Mouse (Mus musculus) hindbrain, postnatal 0 days (tissue): ENCODE results near the gene Myl4. TPM values are rescaled to one million over a fixed set of nuclear protein-coding genes. Genes with fewer than 3 reads are reported as not detected.

ENCODE experiments used
- ATAC-seq: fragments of 200-750 bp; cut with Nextera tagmentation; 2 replicates; pipeline ENCODE4 v1.8.0; 2017; ENCODE audit warnings: mild to moderate bottlenecking, moderate TSS enrichment, moderate library complexity
- DNase-seq: peaks from one replicate; pipeline ENCODE4 v3.0.0-alpha.2; 2015; ENCODE audit warnings: low spot score
- H3K27ac ChIP-seq: fragments of 300-500 bp; sonication (generic); 2 replicates; pipeline ENCODE4 v1.5.1; 2014; ENCODE audit warnings: mild to moderate bottlenecking
- H3K27me3 ChIP-seq: fragments of 300-500 bp; sonication (generic); 2 replicates; pipeline ENCODE4 v1.6.1; 2014; ENCODE audit warnings: low read length, mixed read lengths; ENCODE audit not compliant: insufficient read depth
- H3K36me3 ChIP-seq: fragments of 300-500 bp; sonication (generic); 2 replicates; pipeline ENCODE4 v1.6.1; 2014; ENCODE audit warnings: low read length, mixed read lengths; ENCODE audit not compliant: insufficient read depth
- H3K4me1 ChIP-seq: fragments of 300-500 bp; sonication (generic); 2 replicates; pipeline ENCODE4 v1.6.1; 2014; ENCODE audit warnings: antibody characterized with exemption, low read length, mixed read lengths; ENCODE audit not compliant: insufficient read depth
- H3K4me2 ChIP-seq: fragments of 300-500 bp; sonication (generic); 2 replicates; pipeline ENCODE4 v1.6.1; 2014; ENCODE audit warnings: low read depth, mild to moderate bottlenecking, low read length, moderate library complexity, mixed read lengths
- H3K4me3 ChIP-seq: fragments of 300-500 bp; sonication (generic); 2 replicates; pipeline ENCODE4 v1.5.1; 2014; ENCODE audit warnings: low read length
- H3K9ac ChIP-seq: fragments of 300-500 bp; sonication (generic); replicated peaks from 2 replicates; pipeline ENCODE4 v1.6.1; 2014; ENCODE audit warnings: mild to moderate bottlenecking, low read length, moderate library complexity, mixed read lengths
- H3K9me3 ChIP-seq: fragments of 300-500 bp; sonication (generic); 2 replicates; pipeline ENCODE4 v1.6.1; 2016; ENCODE audit warnings: low read length, mixed read lengths
- CTCF ChIP-seq: IDR thresholded peaks from 2 replicates; pipeline ENCODE4 v1.5.1; 2016; ENCODE audit warnings: antibody characterized with exemption, control low read depth, low read depth
- WGBS: fragments of 180-500 bp; shearing (Covaris S2); extraction: QIAGEN DNeasy Blood & Tissue Kit; methylation state at CpG from one replicate; pipeline ENCODE4 v1.1.7; 2014; 5-methylcytosine and 5-hydroxymethylcytosine counted together
- polyA plus RNA-seq: library from polyadenylated mRNA; unstranded; fragments of >200 nt; fragmentation: Nextera tagmentation; extraction: Ambion mirVana; gene quantifications from 2 replicates; pipeline ENCODE4 v1.2.1, GENCODE M21; 2015
- total RNA-seq: library from RNA; depleted of rRNA; stranded (reverse); fragments of >200 nt; gene quantifications from 2 replicates; pipeline ENCODE4 v1.2.3, GENCODE M21; 2014; rRNA removed

The Myl4 gene
- total RNA-seq (1.2 and 1.7 TPM in 2 replicates), polyA plus RNA-seq (5.6 and 5.9 TPM in 2 replicates)

DNA sequence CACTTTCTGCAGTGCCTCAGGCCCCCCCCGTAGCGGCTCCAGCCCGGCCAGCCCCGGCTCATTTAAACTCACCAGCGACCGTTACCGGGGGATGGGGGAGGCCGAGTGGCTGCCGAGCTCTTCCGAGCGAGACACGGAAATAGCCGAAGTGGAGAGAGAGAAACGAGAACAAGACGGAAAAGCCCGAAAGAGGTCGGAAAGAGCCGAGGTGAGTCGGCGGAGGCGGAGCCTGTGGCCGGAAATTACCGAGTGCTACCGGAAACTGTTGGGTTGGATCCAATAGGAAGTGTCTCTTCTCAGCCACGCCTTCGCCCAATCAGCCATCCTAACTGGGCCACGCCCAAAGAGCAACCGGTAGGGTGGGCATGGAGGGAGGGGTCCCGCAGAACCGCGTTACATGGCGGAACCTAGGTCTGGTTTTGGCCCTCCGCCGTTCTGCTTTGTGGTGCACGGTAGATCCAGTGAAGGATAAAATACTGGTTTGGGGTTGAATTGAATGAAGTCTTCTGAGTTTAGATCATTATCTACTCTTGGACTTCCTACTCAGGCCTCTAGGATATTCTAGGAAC is at the start of gene Myl4, which contains the start of gene Cdc27:
Myl4 (plus strand) TSS at position 258 of the 569 bp plus-strand sequence.
Cdc27 (minus strand) TSS at position 215 of the 569 bp plus-strand sequence.
- peak within 1 kb of the TSS; percentile 96 for H3K4me3 ChIP-seq
- peak within 1 kb of the TSS; percentile 67 for H3K4me2 ChIP-seq
- DNase-seq = peak; percentile 100
- no peaks in the 10 kb centered on the region for H3K27me3 ChIP-seq
- under 1% methylated on average over 35 of the region's 35 CpGs for WGBS
- H3K4me1 ChIP-seq = peaks cover 10% of the 10 kb centered on the region; the same call in 1 of the 2 replicates
- peak; percentile 98 for ATAC-seq
- H3K9ac ChIP-seq = peak within 1 kb of the TSS; percentile 100
- TF ChIP-seq CTCF = peak; percentile 3; the same call in 1 of the 2 replicates
- peak within 1 kb of the TSS; percentile 94 for H3K27ac ChIP-seq
- no peaks in the 10 kb centered on the region for H3K9me3 ChIP-seq
- no peaks in the 10 kb centered on the region for H3K36me3 ChIP-seq

DNA sequence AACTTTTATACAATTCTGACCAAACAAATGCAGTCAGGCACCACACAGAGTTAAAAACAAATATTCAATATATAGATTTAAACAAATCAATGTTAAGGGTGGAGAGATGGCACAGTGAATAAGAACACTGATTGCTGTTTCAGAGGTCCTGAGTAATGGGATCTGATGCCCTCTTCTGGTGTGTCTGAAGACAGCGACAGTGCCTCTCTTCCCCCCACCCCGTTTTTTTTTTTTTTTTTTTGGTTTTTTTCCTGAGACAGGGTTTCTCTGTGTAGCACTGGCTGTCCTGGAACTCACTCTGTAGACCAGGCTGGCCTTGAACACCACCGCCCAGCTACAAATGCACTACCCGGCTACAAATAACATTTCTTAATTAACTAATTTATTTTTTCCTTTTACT is 42.0 kb upstream of the Myl4 start:
- Histone ChIP-seq H3K27me3 (no peaks in the 10 kb centered on the region), H3K9ac (no peak overlapping the region), H3K9me3 (no peaks in the 10 kb centered on the region), H3K4me3 (no peak overlapping the region), H3K36me3 (peaks cover 34% of the 10 kb centered on the region), H3K27ac (no peak overlapping the region), H3K4me2 (no peak overlapping the region), H3K4me1 (no peaks in the 10 kb centered on the region)
- 80% methylated on average over 4 of the region's 4 CpGs for WGBS
- ATAC-seq (no peak), DNase-seq (no peak)
- TF ChIP-seq CTCF = no peak

DNA sequence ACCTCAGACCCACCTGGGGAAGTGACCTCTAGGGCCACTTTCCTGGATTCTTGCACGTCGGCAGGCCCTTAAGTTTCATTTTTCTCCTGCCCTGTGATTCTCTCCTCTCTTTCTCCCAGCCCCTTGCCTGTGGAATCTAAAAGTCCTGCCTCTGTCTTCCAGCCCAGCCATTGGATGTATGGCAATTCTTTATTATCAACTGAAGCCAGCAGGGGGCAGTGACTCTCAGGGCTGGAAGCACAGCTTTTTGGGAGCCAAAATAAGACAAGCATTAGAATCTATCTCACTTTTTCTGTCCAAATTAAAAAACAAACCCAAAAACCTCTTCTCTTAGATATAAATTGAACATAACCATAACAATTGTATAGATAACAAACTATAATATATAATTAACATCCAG is 39.9 kb upstream of the Myl4 start:
- DNase-seq = peak; percentile 66
- no peak for ATAC-seq
- Histone ChIP-seq H3K9me3 (no peaks in the 10 kb centered on the region), H3K27me3 (no peaks in the 10 kb centered on the region), H3K27ac (no peak overlapping the region), H3K36me3 (peaks cover 38% of the 10 kb centered on the region), H3K4me3 (no peak overlapping the region), H3K9ac (no peak overlapping the region), H3K4me1 (no peaks in the 10 kb centered on the region), H3K4me2 (no peak overlapping the region)
- TF ChIP-seq CTCF = peak; percentile 58
- WGBS = 94% methylated on average over 2 of the region's 2 CpGs

DNA sequence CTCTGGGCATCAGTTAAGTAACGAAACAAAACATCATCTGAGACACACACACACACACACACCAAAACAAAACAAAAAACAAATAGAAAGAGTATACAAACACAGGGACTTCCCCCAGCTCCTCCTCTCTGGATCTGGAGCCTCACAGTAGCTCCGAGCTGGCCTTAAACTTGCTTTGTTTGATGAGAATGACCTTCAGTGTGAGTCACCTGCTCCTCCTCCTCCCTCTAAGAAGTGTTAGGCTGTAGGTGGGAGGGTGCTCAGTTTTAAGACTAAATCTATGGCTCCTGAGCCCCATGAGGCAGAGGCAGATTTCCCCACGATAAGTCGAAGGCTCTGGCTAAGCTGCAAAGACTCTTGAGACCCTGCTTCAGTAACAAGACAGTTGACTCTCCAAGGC is 38.0 kb upstream of the Myl4 start:
- H3K9ac ChIP-seq = no peak overlapping the region
- H3K36me3 ChIP-seq = peaks cover 42% of the 10 kb centered on the region
- 91% methylated on average over 4 of the region's 4 CpGs for whole genome bisulfite sequencing
- no peaks in the 10 kb centered on the region for H3K9me3 ChIP-seq
- no peaks in the 10 kb centered on the region for H3K27me3 ChIP-seq
- H3K4me3 ChIP-seq = no peak overlapping the region
- DNase-seq (no peak), ATAC-seq (no peak)
- H3K4me2 ChIP-seq = no peak overlapping the region
- no peaks in the 10 kb centered on the region for H3K4me1 ChIP-seq
- no peak for TF ChIP-seq CTCF
- H3K27ac ChIP-seq = no peak overlapping the region

DNA sequence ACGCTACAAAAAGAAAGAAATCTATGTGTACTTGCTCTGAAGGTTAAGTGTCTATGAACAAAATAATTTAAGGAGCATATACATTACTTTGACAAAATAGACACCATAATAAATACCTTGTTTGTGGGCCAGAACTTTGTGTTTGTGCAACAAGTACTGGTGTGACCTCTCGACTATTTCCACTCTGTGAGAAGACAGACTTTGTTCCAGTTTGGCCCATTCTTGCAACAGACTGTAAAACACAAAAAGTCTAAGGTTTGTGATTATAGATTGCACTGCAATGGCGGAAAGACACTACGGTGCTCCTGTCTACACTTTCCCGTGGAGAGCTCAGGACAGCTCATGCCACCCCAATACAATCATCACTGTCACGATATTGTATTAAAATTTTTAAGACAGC is 24.5 kb upstream of the Myl4 start:
- 97% methylated on average over 6 of the region's 6 CpGs for WGBS

DNA sequence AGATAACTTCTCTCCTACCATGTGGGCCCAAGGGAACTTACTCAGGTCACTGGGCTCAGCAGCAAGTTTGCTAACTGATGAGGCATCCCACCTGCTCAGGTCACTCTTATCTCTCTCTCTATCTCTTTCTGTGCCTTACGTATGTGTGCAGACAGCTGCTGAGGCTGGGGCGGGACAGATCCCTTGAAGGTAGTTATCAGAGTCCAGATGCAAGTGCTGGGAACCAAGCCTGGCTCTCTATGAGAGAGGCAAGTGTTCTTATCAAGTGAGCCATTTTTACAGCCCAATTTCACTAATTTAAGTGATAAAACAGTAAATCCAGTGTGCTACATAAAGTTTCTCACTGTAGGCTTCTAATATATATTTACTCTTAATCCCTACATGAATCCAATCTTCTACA is 13.6 kb upstream of the Myl4 start:
- ATAC-seq = no peak

More for the DNA sequence above, 24.5 kb upstream of the Myl4 start:
- ATAC-seq (no peak), DNase-seq (no peak)
- peaks cover 52% of the 10 kb centered on the region for H3K36me3 ChIP-seq
- no peaks in the 10 kb centered on the region for H3K9me3 ChIP-seq
- no peak overlapping the region for H3K9ac ChIP-seq
- H3K4me2 ChIP-seq = no peak overlapping the region
- no peak for TF ChIP-seq CTCF
- H3K4me3 ChIP-seq = no peak overlapping the region
- no peaks in the 10 kb centered on the region for H3K27me3 ChIP-seq
- H3K4me1 ChIP-seq = no peaks in the 10 kb centered on the region
- no peak overlapping the region for H3K27ac ChIP-seq

DNA sequence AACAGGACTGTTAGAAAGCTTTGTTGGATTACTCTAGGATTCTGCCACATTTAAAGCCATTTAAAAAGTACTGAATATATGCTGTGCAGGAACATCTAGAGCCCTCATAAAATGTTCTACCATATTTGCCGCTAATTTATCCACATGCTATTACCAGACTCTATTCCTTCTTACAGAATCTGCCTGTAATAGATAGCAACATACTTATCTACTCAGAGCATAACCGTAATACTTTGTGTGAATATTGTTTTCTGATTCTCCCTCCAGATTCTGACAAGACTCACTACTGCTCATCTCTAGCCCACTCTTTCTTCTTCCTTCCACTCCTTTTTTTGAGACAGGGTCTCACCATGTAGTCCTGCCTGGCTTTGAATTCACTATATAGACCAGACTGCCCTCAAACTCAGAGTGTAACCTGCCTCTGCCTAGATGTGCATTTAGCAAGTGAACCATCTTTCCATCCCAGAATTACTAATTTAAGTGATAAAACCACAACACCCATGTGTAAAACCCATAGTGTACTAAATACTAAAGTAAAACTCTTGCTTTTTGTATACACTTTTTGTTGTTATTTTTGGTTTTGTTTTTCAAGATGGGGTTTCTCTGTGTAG is 12.4 kb upstream of the Myl4 start:
- WGBS = 93% methylated on average over 2 of the region's 2 CpGs
- no peaks in the 10 kb centered on the region for H3K9me3 ChIP-seq
- TF ChIP-seq CTCF = no peak
- no peaks in the 10 kb centered on the region for H3K27me3 ChIP-seq
- H3K36me3 ChIP-seq = peaks cover 8% of the 10 kb centered on the region; the same call in 1 of the 2 replicates
- H3K4me3 ChIP-seq = no peak overlapping the region
- no peaks in the 10 kb centered on the region for H3K4me1 ChIP-seq
- no peak overlapping the region for H3K27ac ChIP-seq
- no peak overlapping the region for H3K4me2 ChIP-seq
- ATAC-seq (no peak), DNase-seq (no peak)
- no peak overlapping the region for H3K9ac ChIP-seq

More for the DNA sequence above, 13.6 kb upstream of the Myl4 start:
- no peaks in the 10 kb centered on the region for H3K9me3 ChIP-seq
- no peak overlapping the region for H3K4me3 ChIP-seq
- no peak for DNase-seq
- no peaks in the 10 kb centered on the region for H3K27me3 ChIP-seq
- no peaks in the 10 kb centered on the region for H3K4me1 ChIP-seq
- TF ChIP-seq CTCF = no peak
- H3K9ac ChIP-seq = no peak overlapping the region
- H3K4me2 ChIP-seq = no peak overlapping the region
- H3K36me3 ChIP-seq = peaks cover 8% of the 10 kb centered on the region; the same call in 1 of the 2 replicates
- H3K27ac ChIP-seq = no peak overlapping the region
- WGBS = 94% methylated on average over 2 of the region's 2 CpGs
